ENCODE assay signal across 19 mouse cellular contexts in genomic region chr17:44309914-44310622, GRCm38 (mm10).
A peak's percentile ranks its signal among the peaks of the same experiment; 100 is the strongest.
DNase-seq lines count a peak whose midpoint lies in the region; ATAC-seq and TF ChIP-seq lines count a peak whose summit lies in the region.
"Had no signal": no experiment of that assay in that cellular context is flagged by ENCODE, and none has a peak within 500 bp of the region (broad histone marks: within the 10 kb centered on the region; RNA-seq: fewer than 3 reads in every experiment).

No protein-coding gene starts in this region.

- no peak for TF ChIP-seq CTCF in lung, embryonic 14.5 days (IDR thresholded peaks at IDR 0.05; ENCODE audit: low read depth)
- TF ChIP-seq CTCF in lung, postnatal 0 days (IDR thresholded peaks at IDR 0.05), result no peak

- no peak for TF ChIP-seq EP300 in lung, postnatal 0 days (IDR thresholded peaks at IDR 0.05)

- H3K9ac ChIP-seq in lung, embryonic 14.5 days, result no peak overlapping the region
- H3K9ac ChIP-seq in lung, postnatal 0 days (replicated peaks; ENCODE audit: low read depth), result no peak overlapping the region
- H3K9ac ChIP-seq in embryonic facial prominence, embryonic 14.5 days (ENCODE audit: low read depth, low read length), result no peak overlapping the region
- no peak overlapping the region for H3K9ac ChIP-seq in heart, embryonic 12.5 days
- H3K9ac ChIP-seq: forebrain, embryonic 12.5 days; hindbrain, embryonic 13.5 days had no signal

- DNase-seq in cerebellum, adult 9-10 months, result peak; percentile 0
- DNase-seq in lung, embryonic 14.5 days, result peak; percentile 4
- no peak for DNase-seq in lung, postnatal 0 days (ENCODE audit: low spot score)
- DNase-seq in embryonic facial prominence, embryonic 14.5 days (ENCODE audit: low spot score), result peak; percentile 79
- no peak for DNase-seq in Muller cell, postnatal 12 days (ENCODE audit: inconsistent ontology term)
- DNase-seq: adrenal gland, adult 8-10 months; adrenal gland, postnatal 36 days; cerebellum, adult 11 months; cerebellum, adult 8-10 months; cerebellum, postnatal 25 days; gastrocnemius, postnatal 25 days; heart, postnatal 10 days; kidney, adult 11 months had no signal

- H3K4me1 ChIP-seq in lung, embryonic 14.5 days (ENCODE audit: insufficient read depth), result no peaks in the 10 kb centered on the region
- no peaks in the 10 kb centered on the region for H3K4me1 ChIP-seq in lung, postnatal 0 days (ENCODE audit: insufficient read depth, low read depth, low read length)
- peaks cover 11% of the 10 kb centered on the region for H3K4me1 ChIP-seq in embryonic facial prominence, embryonic 14.5 days (ENCODE audit: control insufficient read depth, insufficient read depth, low read length)
- H3K4me1 ChIP-seq in heart, embryonic 12.5 days (replicated peaks), result peaks cover 6% of the 10 kb centered on the region
- H3K4me1 ChIP-seq: forebrain, embryonic 12.5 days; hindbrain, embryonic 13.5 days had no signal

- no peak for ATAC-seq in cerebellum, adult (ENCODE audit: insufficient number of reproducible peaks, low FRiP score, low TSS enrichment)
- no peak for ATAC-seq in lung, embryonic 14.5 days (ENCODE audit: insufficient read depth)
- no peak for ATAC-seq in lung, postnatal 0 days
- ATAC-seq in embryonic facial prominence, embryonic 14.5 days (ENCODE audit: low read depth), result peak; percentile 33; the same call in 1 of the 2 replicates
- ATAC-seq in heart, embryonic 12.5 days (ENCODE audit: insufficient number of reproducible peaks, low FRiP score), result no peak
- ATAC-seq: forebrain, embryonic 16.5 days; hindbrain, postnatal 0 days had no signal

- no peak overlapping the region for H3K27ac ChIP-seq in lung, embryonic 14.5 days (ENCODE audit: low read depth)
- H3K27ac ChIP-seq in lung, postnatal 0 days (ENCODE audit: low read length), result no peak overlapping the region
- peak overlapping the region; percentile 69 for H3K27ac ChIP-seq in embryonic facial prominence, embryonic 14.5 days (replicated peaks; ENCODE audit: low read depth, low read length)
- no peak overlapping the region for H3K27ac ChIP-seq in heart, embryonic 12.5 days (ENCODE audit: poor library complexity, severe bottlenecking)
- H3K27ac ChIP-seq: forebrain, embryonic 12.5 days; hindbrain, embryonic 13.5 days; hindbrain, postnatal 0 days had no signal

- H3K36me3 ChIP-seq in lung, embryonic 14.5 days (ENCODE audit: insufficient read depth), result no peaks in the 10 kb centered on the region
- H3K36me3 ChIP-seq in lung, postnatal 0 days (ENCODE audit: insufficient read depth, low read length), result no peaks in the 10 kb centered on the region
- H3K36me3 ChIP-seq in embryonic facial prominence, embryonic 14.5 days (ENCODE audit: control insufficient read depth, insufficient read depth, low read length), result no peaks in the 10 kb centered on the region
- no peaks in the 10 kb centered on the region for H3K36me3 ChIP-seq in heart, embryonic 12.5 days
- H3K36me3 ChIP-seq: forebrain, embryonic 12.5 days; hindbrain, embryonic 13.5 days had no signal

- no peaks in the 10 kb centered on the region for H3K9me3 ChIP-seq in lung, embryonic 14.5 days (ENCODE audit: low read depth, low read length)
- no peaks in the 10 kb centered on the region for H3K9me3 ChIP-seq in lung, postnatal 0 days (ENCODE audit: low read length)
- no peaks in the 10 kb centered on the region for H3K9me3 ChIP-seq in embryonic facial prominence, embryonic 14.5 days (ENCODE audit: control insufficient read depth, low read length)
- H3K9me3 ChIP-seq in heart, embryonic 12.5 days (replicated peaks), result no peaks in the 10 kb centered on the region
- H3K9me3 ChIP-seq: forebrain, embryonic 12.5 days; hindbrain, embryonic 13.5 days had no signal

- no peak overlapping the region for H3K4me2 ChIP-seq in lung, embryonic 14.5 days
- no peak overlapping the region for H3K4me2 ChIP-seq in lung, postnatal 0 days (replicated peaks; ENCODE audit: low read depth, low read length)
- H3K4me2 ChIP-seq in embryonic facial prominence, embryonic 14.5 days (ENCODE audit: low read depth, low read length), result no peak overlapping the region
- no peak overlapping the region for H3K4me2 ChIP-seq in heart, embryonic 12.5 days
- H3K4me2 ChIP-seq: forebrain, embryonic 12.5 days; hindbrain, embryonic 13.5 days had no signal

- WGBS in lung, embryonic 14.5 days, result 65% methylated on average over 10 of the region's 10 CpGs
- WGBS in lung, postnatal 0 days, result 48% methylated on average over 10 of the region's 10 CpGs
- 40% methylated on average over 10 of the region's 10 CpGs for WGBS in embryonic facial prominence, embryonic 14.5 days
- 66% methylated on average over 10 of the region's 10 CpGs for WGBS in heart, embryonic 12.5 days

- no peaks in the 10 kb centered on the region for H3K27me3 ChIP-seq in lung, embryonic 14.5 days (ENCODE audit: insufficient read depth, low read length)
- H3K27me3 ChIP-seq in lung, postnatal 0 days (replicated peaks; ENCODE audit: insufficient read depth, low read length), result no peaks in the 10 kb centered on the region
- H3K27me3 ChIP-seq in embryonic facial prominence, embryonic 14.5 days (replicated peaks; ENCODE audit: control insufficient read depth, insufficient read depth, low read length), result no peaks in the 10 kb centered on the region
- peaks cover 27% of the 10 kb centered on the region for H3K27me3 ChIP-seq in heart, embryonic 12.5 days (replicated peaks)
- H3K27me3 ChIP-seq: forebrain, embryonic 12.5 days; hindbrain, embryonic 13.5 days had no signal

- H3K4me3 ChIP-seq in lung, embryonic 14.5 days (ENCODE audit: low read depth, low read length), result no peak overlapping the region
- no peak overlapping the region for H3K4me3 ChIP-seq in lung, postnatal 0 days (ENCODE audit: low read depth, low read length)
- H3K4me3 ChIP-seq in embryonic facial prominence, embryonic 14.5 days (ENCODE audit: low read depth, low read length), result no peak overlapping the region
- H3K4me3 ChIP-seq in heart, embryonic 12.5 days, result no peak overlapping the region
- H3K4me3 ChIP-seq: forebrain, embryonic 12.5 days; hindbrain, embryonic 13.5 days had no signal

Comparison
In these comparisons a context has a peak if more than half of its experiments do, and no peak if none do; other contexts are left out.
1. DNase-seq: peak in cerebellum, adult 9-10 months (single experiment), lung, embryonic 14.5 days (single experiment) and embryonic facial prominence, embryonic 14.5 days (single experiment); none in lung, postnatal 0 days (single experiment) and Muller cell, postnatal 12 days (single experiment).